Mouse (Mus musculus) MEL (cell line): ENCODE data around the gene Pde4a. TPM values are rescaled to one million over a fixed set of nuclear protein-coding genes. Genes with fewer than 3 reads are reported as not detected.

ENCODE experiments used
- DNase-seq: peaks from one replicate; pipeline ENCODE4 v3.0.0; 2011; ENCODE audit warnings: low read depth, low spot score
- H3K27ac ChIP-seq: 2 replicates; pipeline ENCODE4 v1.5.1; 2012; ENCODE audit warnings: low read depth, mild to moderate bottlenecking, control low read depth, low read length, moderate library complexity; ENCODE audit not compliant: control insufficient read depth
- H3K27me3 ChIP-seq, 2 experiments: fragments of 150-350 bp in 1 of 2; sonication (generic) in 1 of 2; 2 replicates each; pipeline ENCODE4 v1.6.1; 2012; ENCODE audit warnings: low read length in 2 of 2, mild to moderate bottlenecking in 2 of 2, improper control_type of control experiment in 1 of 2, moderate library complexity in 1 of 2; ENCODE audit not compliant: insufficient read depth in 2 of 2, control insufficient read depth in 1 of 2
- H3K36me3 ChIP-seq, 2 experiments: 2 replicates each; pipeline ENCODE4 v1.6.1; 2012 to 2014; ENCODE audit warnings: low read length in 2 of 2, improper control_type of control experiment in 1 of 2, inconsistent platforms in 1 of 2, mild to moderate bottlenecking in 1 of 2; ENCODE audit not compliant: insufficient read depth in 2 of 2, control insufficient read depth in 1 of 2
- H3K4me1 ChIP-seq, 2 experiments: fragments of 150-350 bp in 1 of 2; sonication (generic) in 1 of 2; 2 replicates each; pipeline ENCODE4 v1.6.1; 2012; ENCODE audit warnings: low read length in 2 of 2, improper control_type of control experiment in 1 of 2, mild to moderate bottlenecking in 1 of 2; ENCODE audit not compliant: insufficient read depth in 2 of 2, control insufficient read depth in 1 of 2
- H3K4me3 ChIP-seq, 2 experiments: fragments of 150-350 bp in 1 of 2; sonication (generic) in 1 of 2; 2 replicates each; pipeline ENCODE4 v1.5.1; 2012; ENCODE audit warnings: low read depth in 2 of 2, low read length in 2 of 2, mild to moderate bottlenecking in 2 of 2, moderate library complexity in 2 of 2, control low read depth in 1 of 2, improper control_type of control experiment in 1 of 2; ENCODE audit not compliant: control insufficient read depth in 1 of 2, insufficient read depth in 1 of 2
- H3K79me2 ChIP-seq: 2 replicates; pipeline ENCODE4 v1.6.1; 2012; ENCODE audit warnings: mild to moderate bottlenecking, low read length, moderate library complexity; ENCODE audit not compliant: control insufficient read depth, poor library complexity, insufficient read depth
- H3K9ac ChIP-seq: 2 replicates; pipeline ENCODE4 v1.6.1; 2012; ENCODE audit warnings: low read depth, mild to moderate bottlenecking, control low read depth, low read length, moderate library complexity; ENCODE audit not compliant: control insufficient read depth, poor library complexity, severe bottlenecking
- H3K9me3 ChIP-seq: fragments of 150-350 bp; sonication (generic); replicated peaks from 2 replicates; pipeline ENCODE4 v1.6.1; 2012; ENCODE audit warnings: mild to moderate bottlenecking, low read length, improper control_type of control experiment, moderate library complexity; ENCODE audit not compliant: insufficient read depth
- CHD2 ChIP-seq: IDR thresholded peaks from 2 replicates; pipeline ENCODE4 v1.6.1; 2011; ENCODE audit warnings: low read length, improper control_type of control experiment
- CTCF ChIP-seq, 3 experiments: IDR thresholded peaks in 2 of 3; conservative IDR thresholded peaks in 1 of 3; 2 replicates each; pipeline ENCODE4 v1.5.1; 2011 to 2012; ENCODE audit warnings: low read length in 3 of 3, low read depth in 2 of 3, mild to moderate bottlenecking in 2 of 3, improper control_type of control experiment in 1 of 3, inconsistent platforms in 1 of 3, mixed read lengths in 1 of 3, moderate library complexity in 1 of 3; ENCODE audit not compliant: control insufficient read depth in 1 of 3, insufficient read depth in 1 of 3, poor library complexity in 1 of 3, severe bottlenecking in 1 of 3
- ELF1 ChIP-seq: IDR thresholded peaks from 2 replicates; pipeline ENCODE4 v1.6.1; 2014; ENCODE audit warnings: low read depth, mild to moderate bottlenecking, inconsistent platforms, low read length, improper control_type of control experiment, moderate library complexity
- EP300 ChIP-seq, 2 experiments: IDR thresholded peaks; 2 replicates each; pipeline ENCODE4 v1.6.1; 2011; ENCODE audit warnings: improper control_type of control experiment in 2 of 2, low read length in 2 of 2, low read depth in 1 of 2, mild to moderate bottlenecking in 1 of 2
- ETS1 ChIP-seq: IDR thresholded peaks from 2 replicates; pipeline ENCODE4 v1.6.1; 2012; ENCODE audit warnings: low read depth, mild to moderate bottlenecking, inconsistent platforms, low read length, improper control_type of control experiment, moderate library complexity
- GABPA ChIP-seq: IDR thresholded peaks from 2 replicates; pipeline ENCODE4 v1.6.1; 2012; ENCODE audit warnings: low read depth, mild to moderate bottlenecking, inconsistent platforms, low read length, improper control_type of control experiment, moderate library complexity
- GATA1 ChIP-seq: IDR thresholded peaks from 2 replicates; pipeline ENCODE4 v1.6.1; 2011; ENCODE audit warnings: low read depth, low read length, improper control_type of control experiment
- MEF2A ChIP-seq: IDR thresholded peaks from 2 replicates; pipeline ENCODE4 v1.6.1; 2014; ENCODE audit warnings: low read depth, mild to moderate bottlenecking, inconsistent platforms, low read length, improper control_type of control experiment; ENCODE audit not compliant: poor library complexity, insufficient replicate concordance, severe bottlenecking; ENCODE audit errors: extremely low read depth
- MXI1 ChIP-seq: IDR thresholded peaks from 2 replicates; pipeline ENCODE4 v1.6.1; 2011; ENCODE audit warnings: mild to moderate bottlenecking, low read depth, low read length, improper control_type of control experiment
- MYC ChIP-seq: IDR thresholded peaks from 2 replicates; pipeline ENCODE4 v1.6.1; 2011; ENCODE audit warnings: low read depth, mild to moderate bottlenecking, low read length, improper control_type of control experiment, moderate library complexity
- NELFE ChIP-seq: IDR thresholded peaks from 2 replicates; pipeline ENCODE4 v1.6.1; 2011; ENCODE audit warnings: low read depth, low read length, improper control_type of control experiment
- NRF1 ChIP-seq: IDR thresholded peaks from 2 replicates; pipeline ENCODE4 v1.6.1; 2014; ENCODE audit warnings: low read depth, mild to moderate bottlenecking, inconsistent platforms, low read length, improper control_type of control experiment, moderate library complexity; ENCODE audit not compliant: poor library complexity, insufficient read depth, severe bottlenecking
- POLR2A ChIP-seq, 2 experiments: IDR thresholded peaks; 2 replicates each; pipeline ENCODE4 v1.6.1; 2011 to 2012; ENCODE audit warnings: low read length in 2 of 2, mild to moderate bottlenecking in 2 of 2, control low read depth in 1 of 2, improper control_type of control experiment in 1 of 2, low read depth in 1 of 2, moderate library complexity in 1 of 2; ENCODE audit not compliant: control insufficient read depth in 1 of 2, insufficient read depth in 1 of 2, poor library complexity in 1 of 2
- POLR2AphosphoS2 ChIP-seq: IDR thresholded peaks from 2 replicates; pipeline ENCODE4 v1.6.1; 2011; ENCODE audit warnings: low read length, improper control_type of control experiment
- POLR2AphosphoS5 ChIP-seq: IDR thresholded peaks from 2 replicates; pipeline ENCODE4 v1.6.1; 2012; ENCODE audit warnings: low read depth, borderline replicate concordance, mild to moderate bottlenecking, inconsistent platforms, low read length, moderate library complexity, mixed read lengths
- RCOR1 ChIP-seq: IDR thresholded peaks from 2 replicates; pipeline ENCODE4 v1.6.1; 2012; ENCODE audit warnings: low read depth, mild to moderate bottlenecking, inconsistent platforms, low read length, improper control_type of control experiment
- TAL1 ChIP-seq: IDR thresholded peaks from 2 replicates; pipeline ENCODE4 v1.6.1; 2012; ENCODE audit warnings: mild to moderate bottlenecking, inconsistent platforms, low read length, moderate library complexity, mixed read lengths
- TBP ChIP-seq: IDR thresholded peaks from 2 replicates; pipeline ENCODE4 v1.8.0; 2011; ENCODE audit warnings: low read depth, low read length, improper control_type of control experiment
- TCF12 ChIP-seq: IDR thresholded peaks from 2 replicates; pipeline ENCODE4 v1.6.1; 2014; ENCODE audit warnings: low read depth, mild to moderate bottlenecking, inconsistent platforms, low read length, improper control_type of control experiment, moderate library complexity
- ZC3H11A ChIP-seq: IDR thresholded peaks from 2 replicates; pipeline ENCODE4 v1.6.1; 2012; ENCODE audit warnings: low read depth, mild to moderate bottlenecking, inconsistent platforms, low read length, improper control_type of control experiment
- ZKSCAN1 ChIP-seq: IDR thresholded peaks from 2 replicates; pipeline ENCODE4 v1.6.1; 2012; ENCODE audit warnings: low read depth, mild to moderate bottlenecking, inconsistent platforms, low read length, improper control_type of control experiment, moderate library complexity
- ZMIZ1 ChIP-seq: IDR thresholded peaks from 2 replicates; pipeline ENCODE4 v1.6.1; 2012; ENCODE audit warnings: low read depth, mild to moderate bottlenecking, inconsistent platforms, low read length, improper control_type of control experiment, moderate library complexity
- ZNF384 ChIP-seq: IDR thresholded peaks from 2 replicates; pipeline ENCODE4 v1.6.1; 2012; ENCODE audit warnings: low read depth, mild to moderate bottlenecking, inconsistent platforms, low read length, improper control_type of control experiment
- polyA plus RNA-seq, 2 experiments: library from polyadenylated mRNA; stranded (reverse) in 1 of 2; unstranded in 1 of 2; fragments of >175 nt in 1 of 2; fragments of >200 nt in 1 of 2; gene quantifications; 2 replicates each; pipeline versions ENCODE4 v1.2.1 to v1.2.4; 2012; ENCODE audit warnings: low replicate concordance in 2 of 2, low read depth in 1 of 2; ENCODE audit not compliant: insufficient read length in 2 of 2, insufficient read depth in 1 of 2, missing spikeins in 1 of 2
- total RNA-seq: library from RNA; depleted of rRNA; stranded (reverse); fragments of 300-350 nt; gene quantifications from 2 replicates; pipeline ENCODE4 v1.2.3, GENCODE M21; 2012

Pde4a gene
- total and polyA plus RNA-seq, 3 experiments, result 16.6 to 53.9 (median 45.6) TPM

GRCm38 (mm10) chr9:21153331-21153730, 12.2 kb upstream of the Pde4a start:
- Histone ChIP-seq H3K27ac (no peak overlapping the region), H3K9me3 (no peaks in the 10 kb centered on the region), H3K4me1 (peaks cover 15 to 31% of the 10 kb centered on the region in 2 experiments), H3K36me3 (peaks cover 0 to 22% of the 10 kb centered on the region in 2 experiments; a peak in 2 of 4 replicates), H3K9ac (no peak overlapping the region; the same call in 1 of the 2 replicates), H3K4me3 (no peak overlapping the region; a peak in 1 of 4 replicates), H3K27me3 (no peaks in the 10 kb centered on the region), H3K79me2 (peaks cover 17% of the 10 kb centered on the region)
- TF ChIP-seq ZKSCAN1 (no peak), POLR2A (IDR thresholded peaks at IDR 0.05; ENCODE audit: control insufficient read depth in 1 of 2, insufficient read depth in 1 of 2, low read depth in 1 of 2, low read length in 2 of 2, poor library complexity in 1 of 2) (0 out of 4 replicates have a peak, but pooled peaks of 1 of the 2 experiments have one; percentile 7)
- no peak for DNase-seq

GRCm38 (mm10) chr9:21153833-21154232, 11.7 kb upstream of the Pde4a start:
- no peak for TF ChIP-seq GATA1
- TF ChIP-seq RCOR1, result no peak
- 0 out of 4 replicates have a peak, but pooled peaks of 1 of the 2 experiments have one; percentile 31 for TF ChIP-seq POLR2A (IDR thresholded peaks at IDR 0.05; ENCODE audit: control insufficient read depth in 1 of 2, insufficient read depth in 1 of 2, low read depth in 1 of 2, low read length in 2 of 2, poor library complexity in 1 of 2)
- TF ChIP-seq NELFE, result peak; percentile 11; the same call in 1 of the 2 replicates
- TF ChIP-seq CHD2, result no peak
- no peaks in the 10 kb centered on the region for H3K27me3 ChIP-seq
- no peak overlapping the region for H3K4me3 ChIP-seq
- DNase-seq, result no peak
- H3K36me3 ChIP-seq, result peaks cover 0 to 17% of the 10 kb centered on the region in 2 experiments; a peak in 2 of 4 replicates
- no peak overlapping the region for H3K27ac ChIP-seq
- H3K79me2 ChIP-seq, result peaks cover 12% of the 10 kb centered on the region
- no peak overlapping the region for H3K9ac ChIP-seq
- H3K9me3 ChIP-seq, result no peaks in the 10 kb centered on the region
- peaks cover 12 to 26% of the 10 kb centered on the region in 2 experiments for H3K4me1 ChIP-seq

GRCm38 (mm10) chr9:21154787-21155186, 10.7 kb upstream of the Pde4a start:
- Histone ChIP-seq H3K9me3 (no peaks in the 10 kb centered on the region), H3K4me3 (no peak overlapping the region), H3K27ac (peak overlapping the region; percentile 62), H3K27me3 (no peaks in the 10 kb centered on the region), H3K4me1 (peaks cover 12 to 25% of the 10 kb centered on the region in 2 experiments), H3K79me2 (peaks cover 3% of the 10 kb centered on the region; the same call in 1 of the 2 replicates), H3K9ac (peak overlapping the region; percentile 22), H3K36me3 (peaks cover 0 to 16% of the 10 kb centered on the region in 2 experiments; a peak in 2 of 4 replicates)
- DNase-seq, result peak; percentile 91
- no peak for TF ChIP-seq ZC3H11A
- TF ChIP-seq TCF12, result peak; percentile 65
- 0 out of 2 replicates have a peak, but pooled peaks have one; percentile 12 for TF ChIP-seq TAL1
- no peak for TF ChIP-seq ZNF384
- TF ChIP-seq POLR2AphosphoS5, result no peak
- TF ChIP-seq MYC, result peak; percentile 97
- TF ChIP-seq CTCF (IDR thresholded peaks at IDR 0.05 in 2 of 3, conservative IDR thresholded peaks at IDR 0.05 in 1 of 3; ENCODE audit: control insufficient read depth in 1 of 3, insufficient read depth in 1 of 3, low read depth in 2 of 3, low read length in 3 of 3, poor library complexity in 1 of 3, severe bottlenecking in 1 of 3), result no peak
- no peak for TF ChIP-seq GABPA
- peak; percentile 72 for TF ChIP-seq RCOR1
- peak in 1 of 2 experiments; percentile 72; a peak in 2 of 4 replicates for TF ChIP-seq POLR2A (IDR thresholded peaks at IDR 0.05; ENCODE audit: control insufficient read depth in 1 of 2, insufficient read depth in 1 of 2, low read depth in 1 of 2, low read length in 2 of 2, poor library complexity in 1 of 2)
- peak; percentile 72 for TF ChIP-seq ELF1
- peak; percentile 85 for TF ChIP-seq MXI1
- TF ChIP-seq GATA1, result no peak
- peak; percentile 42 to 81; a peak in 3 of 4 replicates for TF ChIP-seq EP300 (IDR thresholded peaks at IDR 0.05; ENCODE audit: low read depth in 1 of 2, low read length in 2 of 2)
- no peak for TF ChIP-seq NRF1
- no peak for TF ChIP-seq MEF2A
- TF ChIP-seq ZMIZ1, result no peak
- peak; percentile 53; the same call in 1 of the 2 replicates for TF ChIP-seq NELFE
- TF ChIP-seq CHD2, result no peak
- peak; percentile 74 for TF ChIP-seq ETS1
- peak; percentile 90 for TF ChIP-seq TBP
- no peak for TF ChIP-seq POLR2AphosphoS2
